Mouse (Mus musculus): ENCODE data around the gene Ing1. TPM values are rescaled to one million over a fixed set of nuclear protein-coding genes. Genes with fewer than 3 reads are reported as not detected.

Ing1 gene
- polyA plus RNA-seq, 1 experiment, result 51.5 TPM

- no peak for TF ChIP-seq GATA1 (IDR thresholded peaks at IDR 0.05; ENCODE audit: low read length)
Observed at GRCm38 (mm10) chr8:11564721-11565120, 9.3 kb downstream of the Ing1 start.

GRCm38 (mm10) chr8:11569260-11570097, 14.1 kb downstream of the Ing1 start:
- no peak for TF ChIP-seq GATA1 (IDR thresholded peaks at IDR 0.05; ENCODE audit: low read length)

- no peak for TF ChIP-seq GATA1 (IDR thresholded peaks at IDR 0.05; ENCODE audit: low read length)
Observed at GRCm38 (mm10) chr8:11570742-11571141, 15.4 kb downstream of the Ing1 start.

GRCm38 (mm10) chr8:11571950-11572349, 16.6 kb downstream of the Ing1 start:
- TF ChIP-seq GATA1 (IDR thresholded peaks at IDR 0.05; ENCODE audit: low read length), result no peak

- TF ChIP-seq GATA1 (IDR thresholded peaks at IDR 0.05; ENCODE audit: low read length), result no peak
Observed at GRCm38 (mm10) chr8:11572428-11572827, 17.1 kb downstream of the Ing1 start.

GRCm38 (mm10) chr8:11574911-11575603, 19.7 kb downstream of the Ing1 start:
- TF ChIP-seq GATA1 (IDR thresholded peaks at IDR 0.05; ENCODE audit: low read length), result no peak

GRCm38 (mm10) chr8:11575604-11576384, 20.4 kb downstream of the Ing1 start:
- TF ChIP-seq GATA1 (IDR thresholded peaks at IDR 0.05; ENCODE audit: low read length), result no peak

- TF ChIP-seq GATA1 (IDR thresholded peaks at IDR 0.05; ENCODE audit: low read length), result no peak
Observed at GRCm38 (mm10) chr8:11585513-11586373, 30.4 kb downstream of the Ing1 start.

GRCm38 (mm10) chr8:11586374-11586745, 31.0 kb downstream of the Ing1 start:
- TF ChIP-seq GATA1 (IDR thresholded peaks at IDR 0.05; ENCODE audit: low read length), result no peak

GRCm38 (mm10) chr8:11591837-11592236, 36.5 kb downstream of the Ing1 start:
- no peak for TF ChIP-seq GATA1 (IDR thresholded peaks at IDR 0.05; ENCODE audit: low read length)

- no peak for TF ChIP-seq GATA1 (IDR thresholded peaks at IDR 0.05; ENCODE audit: low read length)
Observed at GRCm38 (mm10) chr8:11592296-11592695, 36.9 kb downstream of the Ing1 start.

- TF ChIP-seq GATA1 (IDR thresholded peaks at IDR 0.05; ENCODE audit: low read length), result no peak
Observed at GRCm38 (mm10) chr8:11593222-11593884, 38.0 kb downstream of the Ing1 start.

GRCm38 (mm10) chr8:11600301-11600951, 45.1 kb downstream of the Ing1 start:
- TF ChIP-seq GATA1 (IDR thresholded peaks at IDR 0.05; ENCODE audit: low read length), result no peak

Data from G1E-ER4 (cell line).